Mouse (Mus musculus) liver, embryonic 12.5 days (tissue): Measurements from ENCODE around the gene Rasl11a. TPM values are rescaled to one million over a fixed set of nuclear protein-coding genes. Genes with fewer than 3 reads are reported as not detected.

Source experiments
- ATAC-seq: fragments of 200-750 bp; cut with Nextera tagmentation; 2 replicates; pipeline ENCODE4 v1.8.0; 2017; ENCODE audit warnings: moderate number of reproducible peaks, mild to moderate bottlenecking, moderate library complexity
- H3K27ac ChIP-seq: fragments of 300-500 bp; sonication (generic); 2 replicates; pipeline ENCODE4 v1.5.1; 2016; ENCODE audit warnings: mild to moderate bottlenecking
- H3K27me3 ChIP-seq: fragments of 300-500 bp; sonication (generic); replicated peaks from 2 replicates; pipeline ENCODE4 v1.6.1; 2016; ENCODE audit warnings: mild to moderate bottlenecking, moderate library complexity
- H3K36me3 ChIP-seq: fragments of 300-500 bp; sonication (generic); 2 replicates; pipeline ENCODE4 v1.6.1; 2016; ENCODE audit warnings: mild to moderate bottlenecking, moderate library complexity
- H3K4me1 ChIP-seq: fragments of 300-500 bp; sonication (generic); 2 replicates; pipeline ENCODE4 v1.6.1; 2016
- H3K4me2 ChIP-seq: fragments of 300-500 bp; sonication (generic); 2 replicates; pipeline ENCODE4 v1.6.1; 2016; ENCODE audit warnings: mild to moderate bottlenecking, moderate library complexity
- H3K4me3 ChIP-seq: fragments of 300-500 bp; sonication (generic); 2 replicates; pipeline ENCODE4 v1.5.1; 2016; ENCODE audit warnings: mild to moderate bottlenecking, moderate library complexity
- H3K9ac ChIP-seq: fragments of 300-500 bp; sonication (generic); 2 replicates; pipeline ENCODE4 v1.6.1; 2016; ENCODE audit warnings: mild to moderate bottlenecking, moderate library complexity
- H3K9me3 ChIP-seq: fragments of 300-500 bp; sonication (generic); replicated peaks from 2 replicates; pipeline ENCODE4 v1.6.1; 2016; ENCODE audit warnings: mild to moderate bottlenecking, moderate library complexity
- WGBS: fragments of 180-500 bp; shearing (Covaris S2); methylation state at CpG from one replicate; pipeline ENCODE4 v1.1.7; 2016; ENCODE audit not compliant: insufficient replicate concordance; 5-methylcytosine and 5-hydroxymethylcytosine counted together
- polyA plus RNA-seq: library from polyadenylated mRNA; unstranded; fragments of >200 nt; fragmentation: Nextera tagmentation; extraction: Ambion mirVana; gene quantifications from 2 replicates; pipeline ENCODE4 v1.2.1, GENCODE M21; 2016

Gene Rasl11a
- polyA plus RNA-seq, 1 experiment from 2014 or later, result 3.8 TPM

DNA sequence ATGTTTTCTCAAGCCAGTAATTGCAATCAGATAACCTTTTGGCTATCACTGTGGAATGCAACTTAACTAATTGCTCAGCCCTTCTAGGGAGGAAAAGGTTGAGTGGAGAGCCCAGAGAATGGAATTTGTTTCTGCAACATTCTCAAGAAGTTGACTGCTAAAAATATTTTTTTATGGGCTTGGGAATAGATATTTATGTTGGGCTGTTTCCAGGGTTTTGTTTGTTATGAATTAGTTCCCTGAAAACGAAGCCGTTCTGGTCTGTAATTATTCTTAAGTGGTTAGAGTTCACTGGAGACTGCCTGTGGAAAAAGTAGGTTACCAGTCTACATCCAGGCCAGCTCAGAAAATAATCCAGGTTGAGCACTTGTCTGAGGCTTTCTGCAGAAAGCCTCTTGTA lies 1.6 kb downstream of the Rasl11a start:
- WGBS, result 63% methylated on average over 2 of the region's 2 CpGs
- Histone ChIP-seq H3K4me2 (no peak overlapping the region), H3K27ac (no peak overlapping the region), H3K9me3 (no peaks in the 10 kb centered on the region), H3K27me3 (peaks cover 51% of the 10 kb centered on the region), H3K36me3 (0 out of 2 replicates have a peak, but pooled peaks cover 3% of the 10 kb centered on the region), H3K4me1 (peaks cover 15% of the 10 kb centered on the region), H3K4me3 (no peak overlapping the region), H3K9ac (no peak overlapping the region)
- ATAC-seq, result no peak

DNA sequence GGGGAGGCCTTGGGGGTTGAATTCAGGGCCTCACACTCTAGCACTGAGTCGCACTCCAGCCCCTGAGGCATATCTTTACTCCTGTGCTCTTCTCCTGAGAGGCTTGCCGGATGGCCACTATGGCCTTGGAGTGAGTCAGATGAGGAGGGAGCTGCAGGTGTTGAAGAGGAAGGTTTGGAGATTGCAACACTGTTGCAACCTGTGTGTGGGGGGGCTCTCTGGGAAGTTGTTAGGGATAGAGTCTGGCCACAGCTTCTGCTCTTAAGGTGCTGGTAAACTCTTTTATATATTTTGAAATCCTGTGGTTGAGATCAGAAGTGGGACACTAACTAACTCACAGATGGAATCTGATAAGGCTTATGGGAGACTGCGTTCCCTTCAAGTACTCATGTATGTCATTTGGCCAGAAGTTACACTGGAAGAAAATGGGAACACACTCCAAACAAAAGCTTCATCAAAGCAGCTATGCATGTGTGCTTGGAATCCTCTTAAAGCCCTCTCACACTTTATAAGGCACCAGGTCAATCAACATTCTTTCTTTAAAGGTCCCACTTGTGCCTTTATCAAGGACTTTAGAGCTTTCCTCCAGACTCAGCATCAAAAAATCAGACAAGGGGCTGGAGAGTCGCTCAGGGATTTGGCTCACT lies 4.2 kb downstream of the Rasl11a start:
- peaks cover 15% of the 10 kb centered on the region for H3K4me1 ChIP-seq
- no peak overlapping the region for H3K4me3 ChIP-seq
- H3K4me2 ChIP-seq, result no peak overlapping the region
- H3K27ac ChIP-seq, result no peak overlapping the region
- H3K9ac ChIP-seq, result no peak overlapping the region
- 0 out of 2 replicates have a peak, but pooled peaks cover 3% of the 10 kb centered on the region for H3K36me3 ChIP-seq
- no peak for ATAC-seq
- 77% methylated on average over 4 of the region's 4 CpGs for WGBS
- H3K9me3 ChIP-seq, result no peaks in the 10 kb centered on the region
- H3K27me3 ChIP-seq, result peaks cover 42% of the 10 kb centered on the region

DNA sequence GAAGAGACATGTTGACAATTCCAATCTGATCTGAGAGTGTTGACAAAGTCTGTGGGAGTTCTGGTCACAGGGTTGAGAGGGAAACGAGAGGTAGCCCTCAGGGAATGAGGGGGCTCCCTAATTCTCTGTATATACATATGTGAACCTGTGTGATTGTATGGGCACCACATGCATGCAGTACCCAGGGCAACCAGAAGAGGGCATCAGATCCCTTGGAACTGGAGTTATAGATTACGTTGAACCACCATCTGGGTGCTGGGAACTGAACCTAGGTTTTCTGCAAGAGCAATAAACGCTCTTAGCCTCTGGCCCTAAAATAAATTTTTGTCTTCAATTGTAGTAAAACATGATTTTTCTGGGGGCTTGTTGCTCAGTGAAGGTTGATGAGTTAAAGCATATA lies 11.2 kb downstream of the Rasl11a start:
- 88% methylated on average over 3 of the region's 3 CpGs for WGBS
- Histone ChIP-seq H3K9ac (no peak overlapping the region), H3K9me3 (peaks cover 7% of the 10 kb centered on the region), H3K4me1 (peaks cover 10% of the 10 kb centered on the region), H3K4me3 (no peak overlapping the region), H3K27me3 (0 out of 2 replicates have a peak, but pooled peaks cover 7% of the 10 kb centered on the region), H3K4me2 (no peak overlapping the region), H3K36me3 (no peaks in the 10 kb centered on the region), H3K27ac (no peak overlapping the region)
- ATAC-seq, result no peak

DNA sequence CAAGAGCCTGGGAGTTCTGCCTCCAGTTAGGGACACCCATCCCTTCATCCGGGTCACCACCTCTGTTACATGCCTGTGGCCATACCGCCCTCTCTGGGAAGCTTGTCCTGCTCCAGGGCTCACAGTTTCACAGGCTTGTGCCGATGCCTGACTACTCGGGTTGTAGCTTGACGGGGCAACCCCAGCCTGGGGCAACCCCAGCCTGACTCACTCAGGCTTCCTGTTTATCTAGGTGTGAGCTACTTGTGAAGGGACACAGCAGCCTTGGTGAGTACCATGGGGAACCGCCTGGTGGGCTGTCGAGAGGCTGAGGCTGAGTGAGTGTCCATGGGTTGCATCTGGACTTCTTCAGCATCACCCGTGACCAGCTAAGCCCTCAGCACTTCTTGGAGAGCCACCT lies 12.7 kb downstream of the Rasl11a start:
- H3K27ac ChIP-seq, result no peak overlapping the region
- peaks cover 7% of the 10 kb centered on the region for H3K9me3 ChIP-seq
- 0 out of 2 replicates have a peak, but pooled peaks cover 7% of the 10 kb centered on the region for H3K27me3 ChIP-seq
- no peak for ATAC-seq
- H3K4me3 ChIP-seq, result no peak overlapping the region
- WGBS, result 63% methylated on average over 8 of the region's 8 CpGs
- no peaks in the 10 kb centered on the region for H3K36me3 ChIP-seq
- no peak overlapping the region for H3K9ac ChIP-seq
- H3K4me1 ChIP-seq, result peaks cover 10% of the 10 kb centered on the region
- no peak overlapping the region for H3K4me2 ChIP-seq

DNA sequence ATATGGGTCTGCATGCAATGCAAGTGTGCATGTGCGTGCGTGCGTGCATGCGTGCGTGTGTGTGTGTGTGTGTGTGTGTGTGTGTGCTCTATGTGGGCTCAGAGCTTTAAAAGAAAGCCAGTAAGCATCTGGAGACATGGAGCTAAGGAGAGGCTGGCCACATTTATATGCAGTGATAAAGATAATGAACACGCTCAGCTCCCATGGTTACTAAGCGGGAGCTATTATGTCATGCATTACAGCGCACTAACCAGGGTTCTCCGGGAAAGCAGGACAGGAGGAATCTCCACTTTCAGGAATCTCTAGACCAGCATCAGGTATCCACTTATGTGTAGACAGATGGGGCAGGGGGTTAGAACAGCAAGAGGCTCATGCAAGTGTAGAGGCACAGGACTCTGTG lies 13.9 kb downstream of the Rasl11a start:
- Histone ChIP-seq H3K4me3 (no peak overlapping the region), H3K9me3 (peaks cover 7% of the 10 kb centered on the region), H3K27ac (no peak overlapping the region), H3K9ac (no peak overlapping the region), H3K4me1 (peaks cover 10% of the 10 kb centered on the region), H3K36me3 (no peaks in the 10 kb centered on the region), H3K27me3 (no peaks in the 10 kb centered on the region), H3K4me2 (no peak overlapping the region)
- WGBS, result 91% methylated on average over 9 of the region's 9 CpGs
- ATAC-seq, result no peak

DNA sequence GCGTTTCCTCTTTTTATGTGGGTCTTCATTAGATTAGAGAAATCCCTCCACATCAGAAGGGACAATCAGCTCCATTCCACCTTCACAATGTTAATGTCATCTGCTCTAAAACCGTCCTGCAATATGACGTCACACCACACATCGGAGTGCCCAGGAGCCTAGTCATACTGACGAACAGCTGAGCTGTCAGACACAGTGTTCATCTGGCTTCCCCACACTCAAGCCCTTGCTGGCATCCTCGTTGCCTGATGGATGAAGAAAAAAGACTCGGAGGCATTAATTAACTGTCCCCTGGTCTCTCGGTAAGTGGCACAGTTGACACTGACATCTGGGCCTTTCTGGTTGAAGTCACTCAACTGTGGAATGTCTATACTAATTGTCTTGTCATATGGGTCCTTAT lies 14.4 kb downstream of the Rasl11a start:
- no peak overlapping the region for H3K4me3 ChIP-seq
- H3K4me2 ChIP-seq, result no peak overlapping the region
- peaks cover 7% of the 10 kb centered on the region for H3K9me3 ChIP-seq
- H3K27ac ChIP-seq, result no peak overlapping the region
- no peak overlapping the region for H3K9ac ChIP-seq
- 72% methylated on average over 8 of the region's 8 CpGs for WGBS
- H3K4me1 ChIP-seq, result peaks cover 10% of the 10 kb centered on the region
- H3K27me3 ChIP-seq, result no peaks in the 10 kb centered on the region
- no peaks in the 10 kb centered on the region for H3K36me3 ChIP-seq
- no peak for ATAC-seq

DNA sequence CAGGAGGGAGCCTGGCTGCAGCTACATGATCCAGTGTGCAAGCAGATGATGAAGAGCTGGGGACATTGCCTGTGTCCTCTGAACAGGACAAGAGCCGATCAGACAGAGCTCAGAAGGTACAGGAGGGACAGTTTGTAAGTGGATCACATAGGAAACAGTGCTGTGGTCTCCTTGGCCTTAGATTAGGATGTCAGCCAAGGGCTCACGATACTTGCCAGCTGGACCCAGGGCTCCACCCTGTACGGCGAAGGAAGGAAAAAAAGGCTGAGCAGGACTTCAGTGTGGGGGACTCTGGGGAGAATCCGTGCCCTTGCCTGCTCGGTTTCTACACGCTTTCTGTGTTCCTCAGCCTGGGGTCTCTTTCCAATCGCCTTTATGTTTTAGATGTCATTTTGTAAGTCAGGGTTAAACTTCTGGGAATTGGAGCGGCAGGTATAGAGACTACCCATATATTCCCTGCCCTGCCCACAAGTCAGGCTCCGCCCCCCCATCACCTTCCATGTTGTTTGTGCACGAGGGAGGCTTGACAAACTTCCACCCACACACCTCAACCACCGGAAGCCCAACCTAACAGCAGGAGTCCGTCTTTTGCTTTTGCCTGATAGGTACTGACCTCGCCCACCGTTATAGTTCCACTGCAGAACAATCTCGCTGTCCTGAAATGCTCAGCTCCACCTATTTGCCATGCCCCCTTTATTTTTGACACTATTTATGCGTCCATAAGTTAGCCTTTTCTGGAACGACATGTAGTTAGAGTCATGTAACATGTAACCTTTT lies 15.5 kb downstream of the Rasl11a start:
- 55% methylated on average over 18 of the region's 18 CpGs for WGBS
- no peak for ATAC-seq

DNA sequence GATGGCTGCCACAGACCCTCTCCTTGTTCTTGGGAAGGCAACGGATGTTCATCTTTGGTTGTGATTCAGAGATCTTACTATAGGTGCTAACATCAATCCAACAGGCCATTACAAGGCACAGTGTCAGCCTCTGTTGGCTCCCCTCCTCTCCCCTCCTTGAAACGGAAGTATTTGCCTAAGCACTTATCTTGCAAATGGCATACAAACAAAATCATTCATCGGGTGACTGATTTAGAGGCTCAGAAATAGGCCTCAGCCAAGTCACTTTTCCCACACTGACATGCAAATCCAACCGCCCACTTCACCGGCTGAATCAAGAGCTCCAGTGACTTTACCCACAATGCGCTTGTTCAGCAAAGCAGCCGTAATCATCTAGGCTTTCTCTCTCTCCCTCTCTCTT lies 16.7 kb downstream of the Rasl11a start:
- ATAC-seq, result no peak
- Histone ChIP-seq H3K4me2 (no peak overlapping the region), H3K4me1 (peaks cover 25% of the 10 kb centered on the region), H3K9ac (no peak overlapping the region), H3K27ac (no peak overlapping the region), H3K36me3 (no peaks in the 10 kb centered on the region), H3K4me3 (no peak overlapping the region), H3K27me3 (no peaks in the 10 kb centered on the region), H3K9me3 (no peaks in the 10 kb centered on the region)
- 63% methylated on average over 7 of the region's 7 CpGs for WGBS

More for the DNA sequence above, 15.5 kb downstream of the Rasl11a start:
- Histone ChIP-seq H3K36me3 (no peaks in the 10 kb centered on the region), H3K4me2 (no peak overlapping the region), H3K4me1 (peaks cover 14% of the 10 kb centered on the region), H3K27ac (no peak overlapping the region), H3K9me3 (peaks cover 7% of the 10 kb centered on the region), H3K4me3 (no peak overlapping the region), H3K9ac (no peak overlapping the region), H3K27me3 (no peaks in the 10 kb centered on the region)

DNA sequence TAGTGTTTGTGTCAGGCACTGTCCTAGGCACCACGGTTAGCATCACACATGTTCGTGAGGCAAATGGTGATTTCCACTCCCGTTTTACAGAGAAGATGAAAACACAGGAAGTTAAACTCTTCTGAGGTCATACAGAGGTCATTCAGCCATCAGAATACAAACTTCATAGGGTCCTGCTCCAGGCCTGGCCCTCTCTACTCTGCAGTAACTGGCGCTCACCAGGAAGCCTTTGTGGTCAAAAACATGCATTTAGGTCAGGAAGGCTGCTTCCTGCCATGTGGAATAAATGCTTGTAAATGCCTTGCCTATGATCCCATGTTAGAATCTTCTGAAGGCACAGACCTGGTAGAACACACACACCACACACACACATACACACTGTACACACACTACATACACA lies 20.6 kb downstream of the Rasl11a start:
- no peak overlapping the region for H3K4me3 ChIP-seq
- peaks cover 2% of the 10 kb centered on the region; the same call in 1 of the 2 replicates for H3K9me3 ChIP-seq
- ATAC-seq, result no peak
- peak overlapping the region; percentile 61 for H3K27ac ChIP-seq
- WGBS, result 53% methylated on average over 4 of the region's 4 CpGs
- H3K9ac ChIP-seq, result no peak overlapping the region
- H3K4me1 ChIP-seq, result peaks cover 44% of the 10 kb centered on the region
- no peak overlapping the region for H3K4me2 ChIP-seq
- no peaks in the 10 kb centered on the region for H3K36me3 ChIP-seq
- no peaks in the 10 kb centered on the region for H3K27me3 ChIP-seq

DNA sequence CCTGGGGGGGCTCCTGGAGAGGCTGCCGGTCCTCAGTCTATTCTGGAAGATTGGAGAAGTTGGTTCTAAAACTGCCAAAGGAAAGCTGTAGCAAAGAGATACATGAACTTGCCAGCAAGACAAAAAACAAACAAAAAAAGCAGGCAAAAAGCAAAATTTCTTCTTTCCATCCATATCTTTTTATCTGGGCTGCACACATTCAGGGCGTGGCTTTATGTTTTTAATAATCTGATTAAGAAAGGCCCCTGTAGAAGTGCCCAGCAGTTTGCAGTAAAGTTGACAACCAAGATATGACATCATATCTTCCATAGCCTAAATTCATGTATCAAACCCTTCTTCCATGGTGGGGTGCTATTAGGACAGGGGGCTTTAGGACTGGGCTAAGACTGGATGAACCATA lies 21.4 kb downstream of the Rasl11a start:
- Histone ChIP-seq H3K4me3 (no peak overlapping the region), H3K27ac (peak overlapping the region; percentile 75)

DNA sequence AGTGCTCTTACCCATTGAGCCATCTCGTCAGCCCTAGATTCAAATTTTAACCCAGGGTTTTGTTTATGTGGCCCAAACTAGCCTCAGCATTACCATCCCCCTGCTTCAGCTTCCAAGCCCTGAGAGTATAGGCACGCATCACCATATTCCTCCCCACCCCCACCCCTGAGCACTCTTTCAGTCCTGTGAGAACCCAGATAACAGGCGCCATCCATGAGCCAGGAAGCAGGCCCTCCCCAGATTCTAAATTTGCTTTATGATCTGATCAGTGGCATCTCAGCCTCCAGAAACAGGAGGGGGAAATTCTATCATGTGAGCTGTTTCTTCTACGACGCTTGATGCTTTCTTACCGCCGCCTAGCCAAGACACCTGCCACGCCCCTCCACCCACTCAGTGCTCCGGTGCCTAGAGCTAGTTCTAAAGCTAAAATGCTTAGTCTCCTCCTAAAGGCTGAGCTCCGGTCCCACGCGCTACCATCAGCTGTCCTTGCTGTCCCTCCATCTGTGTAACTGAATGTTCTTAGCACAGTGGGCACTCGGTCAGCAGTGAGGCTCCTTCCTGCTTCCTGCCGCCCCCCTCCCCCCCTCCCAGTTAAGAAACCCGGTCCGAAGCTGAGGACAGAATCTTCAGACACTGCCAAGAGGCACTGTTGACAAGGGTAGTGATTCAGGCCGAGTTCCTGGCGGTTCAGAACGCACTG lies 22.5 kb downstream of the Rasl11a start:
- Histone ChIP-seq H3K9ac (peak overlapping the region; percentile 58), H3K27ac (peak overlapping the region; percentile 75), H3K4me1 (peaks cover 39% of the 10 kb centered on the region), H3K4me3 (peak overlapping the region; percentile 30), H3K36me3 (no peaks in the 10 kb centered on the region), H3K9me3 (peaks cover 5% of the 10 kb centered on the region; the same call in 1 of the 2 replicates), H3K27me3 (peaks cover 9% of the 10 kb centered on the region), H3K4me2 (peak overlapping the region; percentile 69)
- peak; percentile 84 for ATAC-seq
- 4% methylated on average over 19 of the region's 19 CpGs for WGBS

More for the DNA sequence above, 21.4 kb downstream of the Rasl11a start:
- Histone ChIP-seq H3K9me3 (peaks cover 5% of the 10 kb centered on the region; the same call in 1 of the 2 replicates), H3K27me3 (no peaks in the 10 kb centered on the region), H3K4me1 (peaks cover 39% of the 10 kb centered on the region), H3K4me2 (peak overlapping the region; percentile 69), H3K9ac (0 out of 2 replicates have a peak overlapping the region, but pooled peaks have one; percentile 15), H3K36me3 (no peaks in the 10 kb centered on the region)
- ATAC-seq, result peak; percentile 73
- WGBS, result 32% methylated on average over 2 of the region's 2 CpGs

DNA sequence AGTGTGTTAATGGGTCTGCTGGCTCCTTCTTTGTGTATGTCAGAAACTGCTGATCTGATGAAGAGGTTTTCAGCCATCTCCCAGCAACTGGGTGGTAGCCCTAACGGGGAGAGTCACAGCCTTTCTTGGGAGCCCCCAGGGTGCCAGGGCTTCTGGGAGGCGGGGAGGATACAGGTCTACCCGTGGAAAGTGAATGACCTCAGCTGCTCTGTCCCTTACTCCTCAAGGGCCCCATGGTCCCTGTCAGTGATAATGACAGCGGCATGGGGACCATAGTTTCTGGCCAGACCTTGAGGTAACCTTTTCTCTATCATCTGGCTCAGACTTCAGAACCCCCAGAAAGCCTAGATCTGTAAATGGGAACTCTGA lies 23.1 kb downstream of the Rasl11a start:
- Histone ChIP-seq H3K4me1 (peaks cover 39% of the 10 kb centered on the region), H3K4me3 (peak overlapping the region; percentile 30; the same call in 1 of the 2 replicates), H3K9ac (peak overlapping the region; percentile 58), H3K9me3 (peaks cover 5% of the 10 kb centered on the region; the same call in 1 of the 2 replicates), H3K27ac (peak overlapping the region; percentile 75), H3K36me3 (no peaks in the 10 kb centered on the region), H3K4me2 (peak overlapping the region; percentile 69), H3K27me3 (peaks cover 13% of the 10 kb centered on the region)
- ATAC-seq, result peak; percentile 8; the same call in 1 of the 2 replicates
- WGBS, result 9% methylated on average over 4 of the region's 4 CpGs
